Mouse (Mus musculus): ENCODE data around the gene Olfr362. TPM values are rescaled to one million over a fixed set of nuclear protein-coding genes. Genes with fewer than 3 reads are reported as not detected.
"Not testable (repeated sequence)": the region's sequence is repeated elsewhere in the genome, so short reads cannot be mapped to it uniquely, and the experiment has no call there.

The Olfr362 gene
- polyA plus RNA-seq (2016; fragmentation: Nextera tagmentation; extraction: Ambion mirVana): not detected in 2 replicates

DNA sequence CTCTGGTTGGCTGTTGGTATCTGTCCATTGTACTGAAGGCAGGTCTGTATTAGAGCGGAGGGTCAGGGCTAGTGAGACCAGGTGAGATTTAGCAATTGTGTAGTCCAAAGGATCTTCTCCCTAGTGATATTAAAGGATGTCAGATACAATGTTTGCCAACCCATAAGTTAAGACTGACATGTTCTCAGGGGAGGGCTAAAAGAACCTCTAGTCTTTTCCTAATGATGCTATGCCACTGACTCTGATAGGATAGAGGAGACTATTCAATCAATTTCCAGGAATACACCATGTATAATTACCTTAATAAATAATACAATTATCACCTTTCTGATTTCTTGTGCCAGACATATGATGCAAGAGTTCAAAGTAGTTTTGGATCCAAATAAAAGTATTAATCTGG lies at the start of gene Olfr362:
Gene Olfr362, minus strand, starts transcription at position 101 of the 400 bp plus-strand sequence.
- Histone ChIP-seq H3K4me3 (no peak within 1 kb of the TSS), H3K27ac (replicated peaks) (no peak within 1 kb of the TSS), H3K36me3 (no peaks in the 10 kb centered on the region), H3K9me3 (replicated peaks) (peaks cover 42% of the 10 kb centered on the region), H3K4me1 (no peaks in the 10 kb centered on the region), H3K27me3 (ENCODE audit: low read depth, poor library complexity, severe bottlenecking) (no peaks in the 10 kb centered on the region)
- WGBS: 88% methylated on average over 1 of the region's 1 CpGs
- no peak for DNase-seq (ENCODE audit: low spot score)

GRCm38 (mm10) chr2:37139022-37139421 lies 21.3 kb upstream of the Olfr362 start, which contains the start of gene Olfr364-ps1:
Gene Olfr364-ps1, plus strand, starts transcription at chr2:37139322.
- Histone ChIP-seq H3K9me3 (replicated peaks) (peaks cover 35% of the 10 kb centered on the region), H3K27ac (replicated peaks) (no peak within 1 kb of the TSS), H3K4me3 (no peak within 1 kb of the TSS), H3K36me3 (no peaks in the 10 kb centered on the region), H3K27me3 (ENCODE audit: low read depth, poor library complexity, severe bottlenecking) (no peaks in the 10 kb centered on the region), H3K4me1 (no peaks in the 10 kb centered on the region)
- WGBS: 87% methylated on average over 3 of the region's 3 CpGs
- DNase-seq (ENCODE audit: low spot score): no peak

DNA sequence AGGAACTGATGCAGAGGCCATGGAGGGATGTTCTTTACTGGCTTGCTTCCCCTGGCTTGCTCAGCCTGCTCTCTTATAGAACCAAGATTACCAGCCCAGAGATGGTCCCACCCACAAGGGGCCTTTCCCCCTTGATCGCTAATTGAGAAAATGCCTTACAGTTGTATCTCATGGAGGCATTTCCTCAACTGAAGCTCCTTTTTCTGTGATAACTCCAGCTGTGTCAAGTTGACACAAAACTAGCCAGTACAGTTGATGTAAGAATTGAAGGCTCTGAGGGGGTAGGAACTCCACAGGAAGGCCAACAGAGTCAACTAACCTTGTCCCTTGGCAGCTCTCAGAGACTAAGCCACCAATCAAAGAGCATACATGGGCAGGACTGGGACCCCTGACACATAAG lies 28.5 kb downstream of the Olfr362 start, which contains the start of gene Olfr361:
Gene Olfr361, minus strand, starts transcription at position 101 of the 400 bp plus-strand sequence.
- H3K36me3 ChIP-seq; H3K4me1 ChIP-seq; H3K27me3 ChIP-seq (ENCODE audit: low read depth, poor library complexity, severe bottlenecking); H3K4me3 ChIP-seq; DNase-seq (ENCODE audit: low spot score); H3K27ac ChIP-seq (replicated peaks): not testable (repeated sequence)
- WGBS: 65% methylated on average over 1 of the region's 1 CpGs
- peaks cover 28% of the 10 kb centered on the region for H3K9me3 ChIP-seq (replicated peaks)

- peaks cover 30% of the 10 kb centered on the region for H3K9me3 ChIP-seq (replicated peaks)
- no peaks in the 10 kb centered on the region for H3K36me3 ChIP-seq
- H3K4me1 ChIP-seq: no peaks in the 10 kb centered on the region
- H3K27me3 ChIP-seq (ENCODE audit: low read depth, poor library complexity, severe bottlenecking): no peaks in the 10 kb centered on the region
- no peak for DNase-seq (ENCODE audit: low spot score)
- H3K4me3 ChIP-seq: no peak within 1 kb of the TSS
- no peak within 1 kb of the TSS for H3K27ac ChIP-seq (replicated peaks)
These were observed 52.3 kb downstream of the Olfr362 start, which contains the start of gene Olfr360 for GRCm38 (mm10) chr2:37065446-37065845. Gene Olfr360, plus strand, starts transcription at chr2:37065746.

Other genes with a start within 250 kb of the Olfr362 start
- not detected in 2 replicates for gene Olfr352, start 249.4 kb downstream of the Olfr362 start, polyA plus RNA-seq (2016; fragmentation: Nextera tagmentation; extraction: Ambion mirVana)
- gene Olfr353, start 225.0 kb downstream of the Olfr362 start, polyA plus RNA-seq (2016; fragmentation: Nextera tagmentation; extraction: Ambion mirVana): not detected in 2 replicates
- not detected in 2 replicates for gene Olfr354, start 212.2 kb downstream of the Olfr362 start, polyA plus RNA-seq (2016; fragmentation: Nextera tagmentation; extraction: Ambion mirVana)
- gene Olfr355, start 189.0 kb downstream of the Olfr362 start, polyA plus RNA-seq (2016; fragmentation: Nextera tagmentation; extraction: Ambion mirVana): not detected in 2 replicates
- gene Olfr356, start 180.8 kb downstream of the Olfr362 start, polyA plus RNA-seq (2016; fragmentation: Nextera tagmentation; extraction: Ambion mirVana): not detected in 2 replicates
- not detected in 2 replicates for gene Olfr357, start 124.1 kb downstream of the Olfr362 start, polyA plus RNA-seq (2016; fragmentation: Nextera tagmentation; extraction: Ambion mirVana)
- not detected in 2 replicates for gene Olfr358, start 108.6 kb downstream of the Olfr362 start, polyA plus RNA-seq (2016; fragmentation: Nextera tagmentation; extraction: Ambion mirVana)
- gene Olfr360, start 52.2 kb downstream of the Olfr362 start, polyA plus RNA-seq (2016; fragmentation: Nextera tagmentation; extraction: Ambion mirVana): not detected in 2 replicates
- not detected in 2 replicates for gene Olfr361, start 28.6 kb downstream of the Olfr362 start, polyA plus RNA-seq (2016; fragmentation: Nextera tagmentation; extraction: Ambion mirVana)
- gene Olfr364-ps1, start 21.4 kb upstream of the Olfr362 start, polyA plus RNA-seq (2016; fragmentation: Nextera tagmentation; extraction: Ambion mirVana): not detected in 2 replicates
- gene Olfr365, start 70.3 kb upstream of the Olfr362 start, polyA plus RNA-seq (2016; fragmentation: Nextera tagmentation; extraction: Ambion mirVana): not detected in 2 replicates
- gene Olfr366, start 93.7 kb upstream of the Olfr362 start, polyA plus RNA-seq (2016; fragmentation: Nextera tagmentation; extraction: Ambion mirVana): not detected in 2 replicates
- not detected in 2 replicates for gene Olfr368, start 208.6 kb upstream of the Olfr362 start, polyA plus RNA-seq (2016; fragmentation: Nextera tagmentation; extraction: Ambion mirVana)
- gene Pdcl, start 241.4 kb upstream of the Olfr362 start, polyA plus RNA-seq (2016; fragmentation: Nextera tagmentation; extraction: Ambion mirVana): 54.6 and 61.5 TPM in 2 replicates

Measured in midbrain, embryonic 10.5 days (tissue).